20 mouse cellular contexts compared by ENCODE assay signal in the genomic region with DNA sequence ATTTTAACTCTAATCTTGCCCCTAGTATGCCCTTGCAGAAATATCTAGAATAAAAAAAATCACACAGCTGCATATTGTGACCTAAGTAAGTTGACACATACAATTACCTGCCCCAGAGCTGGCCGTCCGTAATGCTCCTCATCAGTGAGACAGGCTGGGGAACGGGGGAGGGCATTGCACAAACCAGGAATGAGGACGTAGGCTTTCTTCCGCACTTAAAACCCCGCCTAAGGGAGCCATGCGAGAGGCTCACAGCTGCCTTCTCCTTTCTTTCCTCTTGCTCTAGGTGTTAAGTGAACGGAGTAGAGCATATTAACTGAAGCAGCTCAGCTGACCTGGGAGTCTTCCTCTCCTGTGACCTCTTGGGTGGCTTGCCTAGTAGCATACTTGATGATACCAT.
"Had no signal": no experiment of that assay in that cellular context is flagged by ENCODE, and none has a peak within 500 bp of the region (broad histone marks: within the 10 kb centered on the region; RNA-seq: fewer than 3 reads in every experiment).

No protein-coding gene starts in this region.

- DNase-seq: liver, embryonic 13.5 days; liver, postnatal 0 days; retina, postnatal 1 day; right cerebral cortex, adult 18-20 months; right cerebral cortex, postnatal 25 days; right cerebral cortex, postnatal 4 days; spleen, adult 18-20 months; thymus, adult 18-20 months; thymus, postnatal 14 days; thymus, postnatal 36 days had no signal

- H3K36me3 ChIP-seq: liver, embryonic 13.5 days; liver, embryonic 15.5 days; lung, embryonic 15.5 days; midbrain, embryonic 13.5 days; midbrain, embryonic 15.5 days; neural tube, embryonic 13.5 days; neural tube, embryonic 15.5 days had no signal

- H3K4me2 ChIP-seq: liver, embryonic 11.5 days; liver, embryonic 13.5 days; liver, embryonic 15.5 days; lung, embryonic 15.5 days; midbrain, embryonic 11.5 days; midbrain, embryonic 13.5 days; midbrain, embryonic 15.5 days; neural tube, embryonic 13.5 days; neural tube, embryonic 15.5 days had no signal

- H3K27ac ChIP-seq: liver, embryonic 13.5 days; liver, embryonic 15.5 days; lung, embryonic 15.5 days; midbrain, embryonic 13.5 days; midbrain, embryonic 15.5 days; neural tube, embryonic 13.5 days; neural tube, embryonic 15.5 days had no signal

- H3K9me3 ChIP-seq: liver, embryonic 13.5 days; liver, embryonic 15.5 days; lung, embryonic 15.5 days; megakaryocyte, embryonic 14.5 days; midbrain, embryonic 13.5 days; midbrain, embryonic 15.5 days; neural tube, embryonic 13.5 days; neural tube, embryonic 15.5 days had no signal

- H3K4me3 ChIP-seq: liver, embryonic 13.5 days; liver, embryonic 15.5 days; lung, embryonic 15.5 days; megakaryocyte, embryonic 14.5 days; midbrain, embryonic 13.5 days; midbrain, embryonic 15.5 days; myocyte; neural tube, embryonic 13.5 days; neural tube, embryonic 15.5 days had no signal

- ATAC-seq: liver, postnatal 0 days; midbrain, embryonic 13.5 days; midbrain, embryonic 15.5 days had no signal

- H3K4me1 ChIP-seq: midbrain, embryonic 13.5 days; midbrain, embryonic 15.5 days; neural tube, embryonic 15.5 days had no signal

- H3K27me3 ChIP-seq: liver, embryonic 13.5 days; liver, embryonic 15.5 days; lung, embryonic 15.5 days; midbrain, embryonic 13.5 days; midbrain, embryonic 15.5 days had no signal

- H3K9ac ChIP-seq: liver, embryonic 13.5 days; liver, embryonic 15.5 days; liver, postnatal 0 days; lung, embryonic 15.5 days; midbrain, embryonic 13.5 days; midbrain, embryonic 15.5 days; neural tube, embryonic 13.5 days; neural tube, embryonic 15.5 days had no signal
